Mouse (Mus musculus): ENCODE measurements around the gene Olfr651.
"Not testable (repeated sequence)": the region's sequence is repeated elsewhere in the genome, so short reads cannot be mapped to it uniquely, and the experiment has no call there.

The Olfr651 gene

GRCm38 (mm10) chr7:104549833-104550232 is at the start of gene Olfr651:
Gene Olfr651, plus strand, starts transcription at chr7:104550133.
- no peak for DNase-seq (ENCODE audit: low read depth in 2 of 2, low spot score in 2 of 2)

GRCm38 (mm10) chr7:104501186-104501585 is 48.7 kb upstream of the Olfr651 start:
- DNase-seq (ENCODE audit: low read depth in 2 of 2, low spot score in 2 of 2): not testable (repeated sequence)

GRCm38 (mm10) chr7:104501589-104502371 is 48.2 kb upstream of the Olfr651 start:
- no peak for DNase-seq (ENCODE audit: low read depth in 2 of 2, low spot score in 2 of 2)

- not testable (repeated sequence) for DNase-seq (ENCODE audit: low read depth in 2 of 2, low spot score in 2 of 2)
Measured at GRCm38 (mm10) chr7:104507421-104508065, 42.4 kb upstream of the Olfr651 start, which contains the start of gene Trim30d. Gene Trim30d, minus strand, starts transcription at chr7:104507849.

- no peak for DNase-seq (ENCODE audit: low read depth in 2 of 2, low spot score in 2 of 2)
Measured at GRCm38 (mm10) chr7:104552700-104553099, 2.8 kb downstream of the Olfr651 start.

- DNase-seq (ENCODE audit: low read depth in 2 of 2, low spot score in 2 of 2): no peak
Measured at GRCm38 (mm10) chr7:104560601-104561000, 10.7 kb downstream of the Olfr651 start, which contains the start of gene Olfr652. Gene Olfr652, plus strand, starts transcription at chr7:104560901.

- no peak for DNase-seq (ENCODE audit: low read depth in 2 of 2, low spot score in 2 of 2)
Measured at GRCm38 (mm10) chr7:104577014-104577413, 27.1 kb downstream of the Olfr651 start, which contains the start of gene Olfr653. Gene Olfr653, plus strand, starts transcription at chr7:104577314.

- no peak for DNase-seq (ENCODE audit: low read depth in 2 of 2, low spot score in 2 of 2)
Measured at GRCm38 (mm10) chr7:104580846-104581245, 30.9 kb downstream of the Olfr651 start.

GRCm38 (mm10) chr7:104581429-104581828 is 31.5 kb downstream of the Olfr651 start:
- no peak for DNase-seq (ENCODE audit: low read depth in 2 of 2, low spot score in 2 of 2)

GRCm38 (mm10) chr7:104586725-104587124 is 36.8 kb downstream of the Olfr651 start, which contains the start of gene Olfr654:
Gene Olfr654, plus strand, starts transcription at chr7:104587025.
- no peak for DNase-seq (ENCODE audit: low read depth in 2 of 2, low spot score in 2 of 2)

GRCm38 (mm10) chr7:104588274-104588673 is 38.3 kb downstream of the Olfr651 start:
- no peak for DNase-seq (ENCODE audit: low read depth in 2 of 2, low spot score in 2 of 2)

- no peak for DNase-seq (ENCODE audit: low read depth in 2 of 2, low spot score in 2 of 2)
Measured at GRCm38 (mm10) chr7:104601679-104602078, 51.7 kb downstream of the Olfr651 start, which contains the start of gene Olfr655. Gene Olfr655, minus strand, starts transcription at chr7:104601779.

GRCm38 (mm10) chr7:104603173-104603572 is 53.2 kb downstream of the Olfr651 start:
- peak; percentile 52 to 70 for DNase-seq (ENCODE audit: low read depth in 2 of 2, low spot score in 2 of 2)

Measured in CD8-positive naive resting alpha-beta T cell, adult 2 months (primary cell).